Mouse (Mus musculus) adipocyte (in vitro differentiated cells): ENCODE measurements around the gene Slc12a8.
"Not testable (repeated sequence)": the region's sequence is repeated elsewhere in the genome, so short reads cannot be mapped to it uniquely, and the experiment has no call there.

Source experiments
- DNase-seq: peaks from one replicate; pipeline ENCODE4 v3.0.0-alpha.2; 2016; ENCODE audit warnings: low spot score

Gene Slc12a8

DNA sequence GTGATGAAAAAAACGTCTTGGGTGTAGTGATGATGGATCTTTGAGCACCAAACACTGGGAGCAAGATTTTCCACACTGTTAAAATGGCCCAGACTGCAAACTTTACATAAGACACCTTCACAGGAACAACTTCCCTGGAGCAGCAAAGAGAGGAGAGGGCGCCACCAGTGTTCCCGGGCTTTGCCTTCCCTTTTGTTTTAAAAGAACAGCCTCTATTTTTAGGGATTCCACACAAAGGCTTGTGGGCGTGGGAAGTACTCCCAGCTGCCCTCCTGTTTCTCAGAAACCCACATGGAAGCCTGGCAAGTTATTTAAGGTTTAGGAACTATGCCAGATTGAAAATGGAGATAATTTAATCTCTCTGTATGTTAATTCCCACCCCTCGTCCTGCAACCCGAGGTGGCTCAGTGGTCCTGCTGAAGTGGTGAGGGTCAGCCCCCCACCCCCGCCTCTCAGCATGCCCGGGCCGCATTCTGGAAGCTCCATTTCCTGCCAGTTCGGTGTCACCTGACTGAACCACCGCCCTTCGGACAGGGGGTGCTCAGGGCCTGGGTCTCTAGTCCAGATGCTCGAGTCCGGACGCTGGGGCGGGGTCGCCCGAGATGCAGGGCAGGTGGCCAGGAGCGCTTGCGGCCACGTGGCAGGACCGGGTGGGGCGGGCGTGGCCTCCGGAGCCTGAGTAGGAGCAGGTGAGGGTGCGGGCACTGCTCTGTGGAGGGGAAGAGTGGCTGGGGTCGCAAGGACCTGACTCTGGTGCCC lies at the start of gene Slc12a8:
Gene Slc12a8, plus strand, starts transcription at position 522 of the 759 bp plus-strand sequence.
- DNase-seq: peak; percentile 30

GRCm38 (mm10) chr16:33467451-33467850 lies 49.7 kb upstream of the Slc12a8 start:
- DNase-seq: peak; percentile 68

- peak; percentile 67 for DNase-seq
Observed at GRCm38 (mm10) chr16:33469973-33470372, 47.2 kb upstream of the Slc12a8 start.

DNA sequence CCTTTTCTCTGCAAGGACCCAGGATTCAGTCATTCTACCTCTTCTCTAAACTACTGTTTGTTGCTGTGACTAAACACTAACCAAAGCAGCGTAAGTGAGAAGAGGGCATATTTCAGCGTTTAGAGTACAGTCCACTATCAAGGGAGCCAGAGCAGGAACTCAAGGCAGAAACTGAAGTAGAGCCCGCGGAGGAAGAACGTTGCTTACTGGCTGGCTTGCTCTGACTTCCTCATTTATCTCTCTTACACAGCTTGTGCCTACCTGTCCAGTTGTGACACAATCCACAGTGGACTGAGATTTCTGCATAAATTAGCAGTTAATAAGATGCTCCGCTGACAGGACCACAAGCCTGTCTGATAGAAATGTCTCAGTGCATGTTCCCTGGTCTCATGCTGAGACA lies 42.7 kb upstream of the Slc12a8 start:
- DNase-seq: no peak

DNA sequence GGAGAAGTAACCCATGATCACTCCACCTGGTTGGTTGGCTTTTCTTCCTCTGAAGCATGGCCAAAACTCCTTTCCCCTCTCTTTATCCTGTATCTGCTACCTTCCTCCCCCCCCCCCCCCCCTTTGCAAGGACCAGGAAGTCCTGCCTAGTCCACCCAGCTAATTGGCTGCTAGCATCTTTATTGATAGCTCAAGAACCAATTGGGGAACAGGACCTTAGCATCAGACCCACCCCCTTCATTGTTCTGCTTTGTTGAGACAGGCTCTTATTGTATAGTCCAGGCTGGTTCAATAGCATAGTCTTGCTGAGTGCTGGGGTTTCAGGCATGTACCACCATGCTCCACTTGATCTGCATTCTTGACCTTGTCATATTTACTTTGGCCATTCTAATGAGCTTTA lies 37.2 kb upstream of the Slc12a8 start:
- no peak for DNase-seq

- DNase-seq: peak; percentile 39
Observed at GRCm38 (mm10) chr16:33481148-33481547, 36.0 kb upstream of the Slc12a8 start.

DNA sequence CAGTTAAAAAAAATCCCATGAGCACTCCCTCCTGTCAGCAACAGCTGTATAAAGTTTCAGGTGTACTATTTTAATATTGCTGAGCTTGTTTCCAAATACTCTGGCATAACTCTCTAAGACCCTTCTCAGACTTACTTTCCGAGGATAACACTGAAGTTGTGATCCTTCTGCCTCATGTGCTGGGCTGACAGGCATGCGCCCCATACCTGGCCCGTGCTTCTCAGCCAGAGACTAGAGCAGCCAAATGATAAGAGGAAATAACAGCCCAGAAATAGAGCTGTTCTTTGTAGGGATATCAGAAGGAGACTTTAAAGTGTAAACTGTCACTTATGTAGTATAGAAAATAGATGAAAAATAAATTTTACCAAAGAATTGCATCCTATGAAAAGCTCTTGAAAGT lies 34.8 kb upstream of the Slc12a8 start:
- no peak for DNase-seq

DNA sequence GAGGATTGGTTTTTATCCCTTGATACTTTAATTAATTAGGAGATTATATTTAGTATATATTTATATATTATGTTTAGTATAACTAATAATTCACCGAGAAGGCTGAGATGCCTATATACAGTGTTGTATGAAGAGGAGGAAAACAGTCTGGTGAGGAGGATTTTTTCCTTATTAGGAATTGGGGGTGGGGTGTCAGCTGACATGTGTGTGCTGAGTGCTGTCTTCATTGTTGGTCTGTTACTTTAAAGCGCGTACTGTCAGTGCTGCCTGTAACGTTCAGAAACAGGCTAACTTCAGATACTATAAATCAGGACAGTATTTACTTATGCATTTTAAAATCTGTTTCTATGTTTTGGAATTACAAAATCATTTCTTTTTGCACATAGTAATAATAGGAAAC lies 29.4 kb upstream of the Slc12a8 start:
- DNase-seq: no peak

DNA sequence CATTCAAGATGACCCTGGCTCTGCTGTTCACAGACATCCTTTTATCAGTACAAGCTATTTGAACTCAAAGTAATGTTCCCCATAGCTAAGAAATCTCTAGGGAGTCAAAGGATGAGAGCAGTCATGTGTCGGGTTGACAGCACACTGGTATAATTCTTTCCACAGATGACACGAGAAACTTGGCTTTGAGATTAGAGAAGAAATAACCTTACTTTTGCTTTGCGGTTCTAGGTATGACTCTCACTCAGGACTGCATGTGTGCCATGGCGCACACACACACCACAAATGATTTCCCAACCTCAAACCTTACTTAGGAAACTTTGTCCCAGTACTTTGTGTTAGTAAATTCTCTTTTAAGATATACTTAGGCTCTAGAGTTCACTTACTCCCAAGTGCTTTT lies 22.8 kb upstream of the Slc12a8 start:
- DNase-seq: no peak

GRCm38 (mm10) chr16:33508082-33508481 lies 9.0 kb upstream of the Slc12a8 start:
- DNase-seq: no peak

DNA sequence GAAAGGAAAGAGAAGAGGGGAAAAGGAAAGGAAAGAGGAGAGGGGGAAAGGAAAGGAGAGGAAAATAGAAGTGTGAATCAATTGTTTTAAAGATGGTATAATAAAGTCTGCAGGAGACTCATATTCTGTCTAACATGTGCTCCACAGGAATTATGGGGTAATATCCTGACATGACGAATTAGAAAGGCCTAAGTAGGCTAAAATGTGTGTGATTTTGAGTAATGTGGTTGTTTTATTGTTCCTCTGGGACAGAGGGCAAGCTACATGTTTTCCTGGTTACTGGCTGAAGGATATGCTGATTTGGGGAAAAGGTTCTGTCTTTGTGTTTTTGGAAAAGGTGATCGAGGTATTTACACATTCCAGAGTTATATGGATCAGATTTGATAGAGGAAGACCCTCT lies 7.9 kb upstream of the Slc12a8 start:
- DNase-seq: peak; percentile 69

DNA sequence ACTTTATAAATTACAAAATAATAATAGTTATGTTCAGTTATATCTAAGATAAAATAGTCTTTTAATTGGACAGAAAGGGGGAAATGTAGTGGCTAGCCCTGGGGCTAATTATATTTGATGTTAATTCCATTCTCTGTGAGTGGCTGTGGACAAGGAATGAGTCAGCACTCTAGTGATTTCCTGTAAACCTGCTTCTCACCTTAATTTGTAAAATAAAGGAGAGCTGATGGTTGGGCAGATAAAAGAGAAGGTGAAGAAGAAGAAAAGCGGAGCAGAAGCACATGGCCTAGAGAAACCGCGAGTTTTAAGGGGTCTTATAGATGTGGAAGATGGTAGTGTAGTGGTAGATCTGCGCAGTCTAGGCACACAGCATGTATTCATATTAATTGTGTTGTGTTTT lies 6.3 kb upstream of the Slc12a8 start:
- not testable (repeated sequence) for DNase-seq

DNA sequence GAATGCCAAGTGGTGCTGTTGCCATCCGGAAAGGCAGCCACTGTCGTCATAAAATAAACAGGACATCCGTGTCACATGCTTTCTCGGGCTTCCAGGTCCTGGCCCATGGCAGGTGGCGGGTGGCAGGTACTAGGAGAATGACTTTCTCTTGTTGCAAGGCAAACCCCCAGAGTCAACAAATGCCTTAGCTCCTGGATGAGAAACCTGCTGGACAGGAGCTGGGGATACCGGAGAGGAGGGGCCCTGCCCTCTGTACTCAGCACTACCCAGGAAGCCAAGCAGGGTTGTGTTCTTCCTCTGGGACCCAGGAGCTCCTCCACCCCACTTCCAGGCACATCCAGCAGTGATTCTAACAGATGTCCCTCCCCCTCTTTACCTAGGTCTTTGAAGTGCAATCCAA lies 4.6 kb upstream of the Slc12a8 start:
- DNase-seq: no peak

GRCm38 (mm10) chr16:33517627-33518026 lies 499 bp downstream of the Slc12a8 start:
- no peak for DNase-seq

DNA sequence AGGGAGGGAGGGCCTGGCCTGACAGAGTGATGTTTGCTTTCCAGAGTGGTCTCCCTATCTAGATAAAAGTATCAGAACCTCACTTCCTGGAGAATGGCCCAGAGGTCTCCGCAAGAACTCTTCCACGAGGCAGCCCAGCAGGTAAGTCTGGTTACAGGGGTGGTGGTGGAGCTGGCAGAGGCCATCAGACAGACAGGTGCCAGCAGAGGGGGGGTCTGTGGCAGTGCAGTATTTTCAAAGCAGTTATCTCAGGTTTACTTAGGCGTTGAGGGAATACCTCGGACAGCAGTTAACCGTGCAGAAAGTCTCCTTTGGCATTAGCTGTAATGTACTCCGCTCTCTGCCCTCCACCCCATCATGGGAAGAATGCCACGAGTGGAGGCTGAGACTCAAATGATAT lies 1.1 kb downstream of the Slc12a8 start:
- DNase-seq: no peak

GRCm38 (mm10) chr16:33519916-33520568 lies 2.9 kb downstream of the Slc12a8 start:
- peak; percentile 19 for DNase-seq

DNA sequence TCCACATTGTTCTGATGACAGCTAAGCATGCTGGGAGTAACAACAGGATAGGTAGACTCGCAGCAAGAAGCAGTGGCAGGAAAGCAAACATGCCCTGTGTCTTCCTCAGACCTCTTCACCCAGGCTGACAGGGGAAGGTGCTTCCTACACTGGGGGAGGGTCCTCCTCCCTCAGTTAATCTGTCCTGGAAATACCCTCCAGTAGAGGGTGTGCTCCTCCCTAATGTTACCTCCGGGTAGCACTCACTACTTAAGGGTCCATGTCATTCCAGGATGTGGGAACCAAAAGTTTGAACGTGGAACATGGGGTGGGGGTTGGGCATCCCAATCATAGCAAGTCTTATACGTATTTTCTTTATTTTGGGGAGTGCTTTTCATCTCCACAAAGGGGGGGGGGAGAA lies 5.4 kb downstream of the Slc12a8 start:
- no peak for DNase-seq

- no peak for DNase-seq
Observed at GRCm38 (mm10) chr16:33523571-33523970, 6.4 kb downstream of the Slc12a8 start.

GRCm38 (mm10) chr16:33529502-33530454 lies 12.7 kb downstream of the Slc12a8 start:
- peak; percentile 45 for DNase-seq

- DNase-seq: no peak
Observed at GRCm38 (mm10) chr16:33531184-33531583, 14.1 kb downstream of the Slc12a8 start.

GRCm38 (mm10) chr16:33536456-33536855 lies 19.3 kb downstream of the Slc12a8 start:
- DNase-seq: no peak

DNA sequence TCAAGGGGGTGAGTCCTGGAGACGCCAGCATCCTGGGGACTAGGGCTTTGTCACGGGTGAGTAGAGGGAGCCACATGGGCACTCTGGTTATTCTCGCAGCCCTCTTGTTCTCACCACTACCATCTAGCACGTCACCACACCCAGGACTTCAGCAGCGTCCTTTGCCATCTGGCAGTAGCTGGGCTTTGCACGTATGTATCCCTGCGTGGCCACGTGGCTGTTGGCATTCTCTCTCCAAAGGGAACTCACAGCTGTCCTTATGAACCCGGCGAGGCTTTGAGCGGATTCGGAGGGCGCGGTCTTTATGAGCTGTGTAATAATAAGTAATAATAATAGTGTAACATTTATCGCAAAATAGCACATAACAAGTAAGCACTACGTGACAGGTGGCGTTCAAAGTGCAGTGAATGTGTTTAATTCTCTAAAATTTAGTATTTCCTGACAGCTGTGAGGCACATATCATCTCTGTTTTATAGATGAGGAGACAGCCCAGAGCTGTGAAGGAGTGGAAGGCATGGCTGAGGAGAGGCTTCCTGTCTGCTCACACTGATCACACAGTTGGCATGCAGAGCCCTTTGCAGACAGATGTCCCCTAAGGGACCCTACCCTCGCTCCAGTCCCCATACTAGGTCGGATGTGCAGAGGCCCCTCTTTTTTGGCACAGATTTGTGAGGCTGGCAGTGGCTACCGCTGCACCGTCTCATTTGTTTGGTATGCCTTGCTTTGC lies 20.5 kb downstream of the Slc12a8 start:
- DNase-seq: no peak
